Mouse (Mus musculus) midbrain, embryonic 11.5 days (tissue): ENCODE data around the gene Trio. TPM values are rescaled to one million over a fixed set of nuclear protein-coding genes. Genes with fewer than 3 reads are reported as not detected.
A peak's percentile ranks its signal among the peaks of the same experiment; 100 is the strongest.

ENCODE experiments used
- ATAC-seq: fragments of 200-750 bp; cut with Nextera tagmentation; 2 replicates; pipeline ENCODE4 v1.8.0; 2017; ENCODE audit warnings: moderate TSS enrichment, moderate library complexity; ENCODE audit not compliant: low FRiP score
- DNase-seq: peaks from one replicate; pipeline ENCODE4 v3.0.0; 2015; ENCODE audit warnings: low spot score; ENCODE audit errors: missing footprints
- H3K27ac ChIP-seq: fragments of 300-500 bp; sonication (generic); 2 replicates; pipeline ENCODE4 v1.5.1; 2014; ENCODE audit warnings: low read depth, low read length
- H3K27me3 ChIP-seq: fragments of 300-500 bp; sonication (generic); 2 replicates; pipeline ENCODE4 v1.6.1; 2014; ENCODE audit warnings: mild to moderate bottlenecking, low read length, moderate library complexity, mixed read lengths; ENCODE audit not compliant: control insufficient read depth, insufficient read depth
- H3K36me3 ChIP-seq: fragments of 300-500 bp; sonication (generic); 2 replicates; pipeline ENCODE4 v1.6.1; 2014; ENCODE audit warnings: mild to moderate bottlenecking, low read length, moderate library complexity, mixed read lengths; ENCODE audit not compliant: control insufficient read depth, insufficient read depth
- H3K4me1 ChIP-seq: fragments of 300-500 bp; sonication (generic); 2 replicates; pipeline ENCODE4 v1.6.1; 2014; ENCODE audit warnings: low read length; ENCODE audit not compliant: control insufficient read depth, insufficient read depth
- H3K4me2 ChIP-seq: fragments of 300-500 bp; sonication (generic); 2 replicates; pipeline ENCODE4 v1.6.1; 2014; ENCODE audit warnings: mild to moderate bottlenecking, moderate library complexity
- H3K4me3 ChIP-seq: fragments of 300-500 bp; sonication (generic); 2 replicates; pipeline ENCODE4 v1.5.1; 2014; ENCODE audit warnings: low read depth, low read length
- H3K9ac ChIP-seq: fragments of 300-500 bp; sonication (generic); 2 replicates; pipeline ENCODE4 v1.6.1; 2014; ENCODE audit warnings: low read length
- H3K9me3 ChIP-seq: fragments of 300-500 bp; sonication (generic); 2 replicates; pipeline ENCODE4 v1.6.1; 2016; ENCODE audit warnings: low read length; ENCODE audit not compliant: control insufficient read depth
- WGBS: fragments of 180-500 bp; shearing (Covaris S2); extraction: QIAGEN DNeasy Blood & Tissue Kit; methylation state at CpG from one replicate; pipeline ENCODE4 v1.1.7; 2014; 5-methylcytosine and 5-hydroxymethylcytosine counted together
- polyA plus RNA-seq: library from polyadenylated mRNA; unstranded; fragments of >200 nt; fragmentation: Nextera tagmentation; extraction: Ambion mirVana; gene quantifications from 2 replicates; pipeline ENCODE4 v1.2.1, GENCODE M21; 2014

Gene Trio
- polyA plus RNA-seq = 32.5 and 36.2 TPM in 2 replicates

- H3K4me2 ChIP-seq = peak within 1 kb of the TSS; percentile 90
- H3K4me1 ChIP-seq = peaks cover 19% of the 10 kb centered on the region
- no peaks in the 10 kb centered on the region for H3K36me3 ChIP-seq
- H3K9me3 ChIP-seq = no peaks in the 10 kb centered on the region
- 0% methylated on average over 83 of the region's 94 CpGs for WGBS
- peak within 1 kb of the TSS; percentile 68 for H3K4me3 ChIP-seq
- peak within 1 kb of the TSS; percentile 97 for H3K9ac ChIP-seq
- peak; percentile 100 for DNase-seq
- H3K27ac ChIP-seq = peak within 1 kb of the TSS; percentile 91
- H3K27me3 ChIP-seq = peaks cover 2% of the 10 kb centered on the region; the same call in 1 of the 2 replicates
- peak; percentile 95 for ATAC-seq
Observed at GRCm38 (mm10) chr15:28025447-28026166, at the start of gene Trio. Trio (minus strand) TSS chr15:28025848.

DNA sequence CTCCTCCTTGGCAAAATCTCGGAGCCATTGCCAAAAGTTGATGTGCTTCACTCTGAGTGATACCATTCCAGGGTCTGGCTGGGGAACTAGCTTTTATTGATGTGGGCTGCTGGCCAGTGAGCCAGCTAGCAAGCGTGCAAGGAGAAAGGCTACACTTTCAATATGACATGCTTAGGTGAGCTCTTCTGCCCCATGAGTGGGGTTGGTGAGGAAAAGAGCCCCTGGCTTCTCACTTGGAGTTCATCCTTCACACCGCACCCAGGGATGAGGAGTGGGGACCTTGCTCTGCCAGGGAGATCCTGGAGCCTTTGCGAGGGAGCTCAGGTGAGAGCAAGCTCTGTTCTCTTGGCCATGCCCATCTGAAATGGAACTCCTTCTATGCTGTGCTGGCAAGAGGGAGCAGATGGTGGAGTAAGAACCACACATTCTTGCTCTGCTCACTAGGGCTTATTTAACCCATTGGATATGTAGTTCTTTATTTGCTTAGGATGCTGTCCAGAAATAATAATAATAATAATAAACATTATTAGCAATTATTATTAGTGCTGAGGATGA, 48.8 kb upstream of the Trio start:
- Histone ChIP-seq H3K4me3 (no peak overlapping the region), H3K27ac (no peak overlapping the region), H3K36me3 (no peaks in the 10 kb centered on the region), H3K4me1 (no peaks in the 10 kb centered on the region; the same call in 1 of the 2 replicates), H3K4me2 (no peak overlapping the region), H3K9me3 (no peaks in the 10 kb centered on the region), H3K27me3 (no peaks in the 10 kb centered on the region), H3K9ac (no peak overlapping the region)
- no peak for ATAC-seq
- peak; percentile 6 for DNase-seq
- 82% methylated on average over 4 of the region's 4 CpGs for WGBS

DNA sequence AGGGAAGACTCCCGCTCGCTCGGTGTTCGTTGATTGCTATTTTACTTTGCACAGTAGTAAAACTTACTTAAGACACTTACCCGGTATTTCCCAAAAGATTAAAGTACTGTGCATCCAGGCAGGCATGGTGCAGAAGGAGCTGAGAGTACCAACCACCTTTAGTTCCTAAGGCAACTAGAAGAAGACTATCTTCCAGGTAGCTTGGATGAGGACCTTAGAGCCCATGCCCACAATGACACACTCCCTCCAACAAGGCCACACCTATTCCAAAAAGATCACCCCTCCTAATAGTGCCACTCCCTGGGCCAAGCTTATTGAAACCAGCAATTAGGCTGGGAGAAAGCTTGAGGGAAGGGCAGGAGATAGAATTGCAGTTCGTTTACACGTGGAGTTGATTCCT, 46.0 kb upstream of the Trio start:
- H3K9ac ChIP-seq = no peak overlapping the region
- ATAC-seq (no peak), DNase-seq (no peak)
- no peak overlapping the region for H3K27ac ChIP-seq
- H3K4me1 ChIP-seq = no peaks in the 10 kb centered on the region; the same call in 1 of the 2 replicates
- no peaks in the 10 kb centered on the region for H3K9me3 ChIP-seq
- H3K4me3 ChIP-seq = no peak overlapping the region
- H3K36me3 ChIP-seq = no peaks in the 10 kb centered on the region
- H3K27me3 ChIP-seq = no peaks in the 10 kb centered on the region
- WGBS = 37% methylated on average over 7 of the region's 7 CpGs
- H3K4me2 ChIP-seq = no peak overlapping the region

DNA sequence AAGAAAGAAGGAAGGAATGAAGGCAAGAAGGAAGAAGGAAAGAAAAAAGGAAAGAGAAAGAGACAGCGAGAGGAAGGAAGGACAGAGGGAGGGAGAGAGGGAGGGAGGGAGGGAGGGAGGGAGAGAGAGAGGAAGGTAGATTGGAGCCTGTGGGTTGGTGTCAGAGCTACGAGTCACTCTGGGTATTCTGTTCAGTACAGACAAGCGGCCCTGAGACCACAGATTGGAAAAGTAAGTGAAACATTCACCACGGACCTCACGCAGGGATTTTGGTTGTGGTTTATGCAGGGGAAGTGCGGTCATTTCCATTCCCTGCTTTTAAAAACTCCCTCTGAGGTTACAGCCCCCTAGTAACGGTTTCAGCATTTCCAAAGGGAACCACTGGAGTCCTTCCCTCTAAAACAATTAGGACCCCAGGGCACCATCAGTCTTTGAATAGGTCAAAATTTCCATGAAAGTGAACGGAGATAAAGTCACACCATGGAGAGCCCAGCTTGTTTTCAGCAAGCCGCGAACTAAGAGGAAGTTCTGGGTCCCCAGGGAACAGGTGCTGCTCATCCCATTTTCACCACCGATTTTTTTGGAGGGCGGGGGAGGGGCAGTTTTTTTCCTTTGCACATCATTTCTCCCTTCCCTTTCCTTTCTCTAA, 45.2 kb upstream of the Trio start:
- no peak overlapping the region for H3K4me3 ChIP-seq

DNA sequence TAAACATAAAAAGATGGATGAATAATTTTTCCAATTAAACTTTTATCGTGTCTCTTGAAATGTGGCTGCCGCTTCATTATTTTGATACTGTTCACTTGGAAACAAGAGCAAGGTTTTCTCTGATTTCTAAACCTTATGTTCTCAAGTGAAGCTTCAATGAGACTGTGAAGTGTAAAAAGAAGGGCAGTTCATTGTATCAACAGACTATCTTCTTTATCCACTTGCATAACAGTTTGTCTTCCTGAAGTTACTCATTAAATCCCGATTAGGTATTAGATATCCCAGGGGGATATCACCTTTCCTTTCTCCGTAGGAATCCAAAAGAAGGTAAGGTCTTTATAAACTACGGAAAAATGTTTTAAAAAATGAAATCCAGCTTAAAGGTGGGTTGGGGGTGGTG, 44.6 kb upstream of the Trio start:
- H3K4me1 ChIP-seq = no peaks in the 10 kb centered on the region; the same call in 1 of the 2 replicates
- ATAC-seq (no peak), DNase-seq (no peak)
- H3K27ac ChIP-seq = no peak overlapping the region
- no peak overlapping the region for H3K9ac ChIP-seq
- no peaks in the 10 kb centered on the region for H3K27me3 ChIP-seq
- WGBS = 66% methylated on average over 5 of the region's 5 CpGs
- no peaks in the 10 kb centered on the region for H3K9me3 ChIP-seq
- H3K36me3 ChIP-seq = no peaks in the 10 kb centered on the region
- no peak overlapping the region for H3K4me2 ChIP-seq
- no peak overlapping the region for H3K4me3 ChIP-seq

More for the DNA sequence above, 45.2 kb upstream of the Trio start:
- ATAC-seq (no peak), DNase-seq (no peak)
- H3K9ac ChIP-seq = no peak overlapping the region
- H3K36me3 ChIP-seq = no peaks in the 10 kb centered on the region
- no peaks in the 10 kb centered on the region for H3K27me3 ChIP-seq
- WGBS = 3% methylated on average over 12 of the region's 12 CpGs
- no peak overlapping the region for H3K27ac ChIP-seq
- no peaks in the 10 kb centered on the region; the same call in 1 of the 2 replicates for H3K4me1 ChIP-seq
- no peaks in the 10 kb centered on the region for H3K9me3 ChIP-seq
- H3K4me2 ChIP-seq = peak overlapping the region; percentile 5

GRCm38 (mm10) chr15:28067373-28067772, 41.7 kb upstream of the Trio start:
- H3K4me3 ChIP-seq = no peak overlapping the region
- no peak for ATAC-seq

GRCm38 (mm10) chr15:28066468-28066867, 40.8 kb upstream of the Trio start:
- WGBS = 82% methylated on average over 2 of the region's 2 CpGs
- no peaks in the 10 kb centered on the region for H3K27me3 ChIP-seq
- H3K9me3 ChIP-seq = no peaks in the 10 kb centered on the region
- no peak overlapping the region for H3K4me2 ChIP-seq
- DNase-seq = no peak
- no peak overlapping the region for H3K27ac ChIP-seq
- no peak overlapping the region for H3K4me3 ChIP-seq
- no peaks in the 10 kb centered on the region for H3K36me3 ChIP-seq
- ATAC-seq = no peak
- no peak overlapping the region for H3K9ac ChIP-seq
- H3K4me1 ChIP-seq = peaks cover 2% of the 10 kb centered on the region; the same call in 1 of the 2 replicates

More at GRCm38 (mm10) chr15:28067373-28067772, 41.7 kb upstream of the Trio start:
- Histone ChIP-seq H3K36me3 (no peaks in the 10 kb centered on the region), H3K4me2 (no peak overlapping the region), H3K27ac (no peak overlapping the region), H3K4me1 (peaks cover 2% of the 10 kb centered on the region; the same call in 1 of the 2 replicates), H3K27me3 (no peaks in the 10 kb centered on the region), H3K9me3 (no peaks in the 10 kb centered on the region), H3K9ac (no peak overlapping the region)
- DNase-seq = peak; percentile 78

DNA sequence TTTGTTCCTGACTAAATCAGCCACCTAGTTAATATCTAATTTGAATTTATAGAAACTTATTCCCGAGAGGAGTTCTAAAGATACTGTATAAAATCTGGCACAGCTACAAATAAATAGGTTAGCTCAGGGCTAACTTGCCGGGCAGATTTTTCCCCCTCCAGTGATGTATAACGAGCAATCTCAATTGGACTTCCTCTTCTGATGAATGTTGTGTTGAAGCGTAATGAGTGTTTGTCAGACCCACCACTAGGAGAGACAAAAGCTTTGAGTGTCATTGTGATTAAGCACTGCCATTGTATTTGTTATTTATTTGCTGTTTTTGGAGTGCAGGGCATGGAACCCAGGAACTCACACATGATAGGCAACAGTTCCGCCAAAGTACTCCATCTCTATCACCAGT, 39.9 kb upstream of the Trio start:
- no peak for DNase-seq
- WGBS = 88% methylated on average over 5 of the region's 5 CpGs
- no peaks in the 10 kb centered on the region for H3K36me3 ChIP-seq
- H3K4me2 ChIP-seq = no peak overlapping the region
- no peak for ATAC-seq
- no peaks in the 10 kb centered on the region for H3K9me3 ChIP-seq
- H3K27ac ChIP-seq = no peak overlapping the region
- no peak overlapping the region for H3K9ac ChIP-seq
- no peak overlapping the region for H3K4me3 ChIP-seq
- no peaks in the 10 kb centered on the region for H3K27me3 ChIP-seq
- 0 out of 2 replicates have a peak, but pooled peaks cover 2% of the 10 kb centered on the region for H3K4me1 ChIP-seq

DNA sequence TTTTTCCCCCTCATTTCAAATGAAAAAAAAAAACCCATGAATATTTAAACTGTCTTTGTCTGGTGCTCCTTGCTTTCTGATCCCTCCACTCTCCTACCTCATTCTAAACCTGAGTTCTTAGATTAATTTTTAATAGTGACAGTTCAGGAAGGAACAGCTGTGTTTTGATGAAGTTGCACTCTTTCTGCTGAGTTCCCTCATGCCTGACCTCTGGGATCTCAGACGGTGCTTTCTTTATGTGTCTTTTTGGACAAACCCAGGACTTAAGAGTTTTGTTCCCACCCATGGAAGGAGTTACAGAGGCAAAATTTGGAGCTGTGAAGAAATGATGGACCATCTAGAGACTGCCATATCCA, 39.1 kb upstream of the Trio start:
- no peaks in the 10 kb centered on the region for H3K9me3 ChIP-seq
- 0 out of 2 replicates have a peak, but pooled peaks cover 2% of the 10 kb centered on the region for H3K4me1 ChIP-seq
- H3K4me3 ChIP-seq = no peak overlapping the region
- H3K36me3 ChIP-seq = no peaks in the 10 kb centered on the region
- H3K27ac ChIP-seq = no peak overlapping the region
- DNase-seq = peak; percentile 54
- no peak overlapping the region for H3K4me2 ChIP-seq
- no peaks in the 10 kb centered on the region for H3K27me3 ChIP-seq
- no peak overlapping the region for H3K9ac ChIP-seq
- ATAC-seq = no peak
- 20% methylated on average over 1 of the region's 1 CpGs for WGBS
